In the genomic region with DNA sequence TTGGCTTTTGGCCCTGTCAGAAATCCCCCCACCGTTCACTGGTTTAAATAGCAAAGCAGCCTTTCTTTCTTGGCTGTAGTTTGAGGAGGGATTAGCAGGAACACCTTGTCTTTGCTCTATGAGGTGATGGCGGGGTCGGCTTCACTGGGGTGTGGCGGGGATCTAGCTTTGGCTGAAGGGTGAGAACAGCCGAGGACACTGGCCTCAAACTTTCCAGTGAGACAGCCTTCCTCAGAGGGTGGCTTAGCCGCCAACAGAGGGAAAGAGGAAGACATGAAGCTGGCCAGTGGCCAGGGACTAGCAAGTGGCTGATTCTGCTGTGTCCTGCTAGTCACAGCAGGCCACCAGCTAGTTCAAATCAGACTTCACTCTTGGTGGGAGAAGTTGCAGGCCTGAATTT, we compare ENCODE assay signal across 12 mouse cellular contexts. TPM values are rescaled to one million over a fixed set of nuclear protein-coding genes. Genes with fewer than 3 reads are reported as not detected.
DNase-seq lines count a peak whose midpoint lies in the region; ATAC-seq lines count a peak whose summit lies in the region.
"Had no signal": no experiment of that assay in that cellular context is flagged by ENCODE, and none has a peak within 500 bp of the region (broad histone marks: within the 10 kb centered on the region; RNA-seq: fewer than 3 reads in every experiment).

No protein-coding gene starts in this region.

- no peaks in the 10 kb centered on the region for H3K9me3 ChIP-seq in lung, embryonic 16.5 days (ENCODE audit: control insufficient read depth, low read length)
- H3K9me3 ChIP-seq in hindbrain, embryonic 14.5 days (ENCODE audit: control insufficient read depth, low read length) = no peaks in the 10 kb centered on the region
- H3K9me3 ChIP-seq: embryonic facial prominence, embryonic 12.5 days; limb, embryonic 13.5 days had no signal

- peak overlapping the region; percentile 18; the same call in 1 of the 2 replicates for H3K27ac ChIP-seq in lung, embryonic 16.5 days (ENCODE audit: low read length)
- no peak overlapping the region for H3K27ac ChIP-seq in hindbrain, embryonic 14.5 days
- H3K27ac ChIP-seq: embryonic facial prominence, embryonic 12.5 days; limb, embryonic 13.5 days had no signal

- peaks cover 4% of the 10 kb centered on the region for H3K4me1 ChIP-seq in lung, embryonic 16.5 days (replicated peaks; ENCODE audit: control insufficient read depth, insufficient read depth, low read length)
- no peaks in the 10 kb centered on the region for H3K4me1 ChIP-seq in hindbrain, embryonic 14.5 days (replicated peaks; ENCODE audit: control insufficient read depth, insufficient read depth, low read length)
- H3K4me1 ChIP-seq: embryonic facial prominence, embryonic 12.5 days had no signal

- 30% methylated on average over 6 of the region's 6 CpGs for WGBS in lung, embryonic 16.5 days
- 23% methylated on average over 6 of the region's 6 CpGs for WGBS in hindbrain, embryonic 14.5 days

- H3K4me3 ChIP-seq in lung, embryonic 16.5 days (ENCODE audit: low read length) = no peak overlapping the region
- H3K4me3 ChIP-seq in hindbrain, embryonic 14.5 days (replicated peaks; ENCODE audit: low read length) = no peak overlapping the region
- H3K4me3 ChIP-seq: embryonic facial prominence, embryonic 12.5 days; limb, embryonic 13.5 days had no signal

- H3K27me3 ChIP-seq in lung, embryonic 16.5 days (ENCODE audit: control insufficient read depth, insufficient read depth, low read depth, low read length) = no peaks in the 10 kb centered on the region
- no peaks in the 10 kb centered on the region for H3K27me3 ChIP-seq in hindbrain, embryonic 14.5 days (ENCODE audit: control insufficient read depth, insufficient read depth, low read length)
- H3K27me3 ChIP-seq: embryonic facial prominence, embryonic 12.5 days; limb, embryonic 13.5 days had no signal

- ATAC-seq in frontal cortex, adult (ENCODE audit: low TSS enrichment) = no peak
- no peak for ATAC-seq in lung, embryonic 16.5 days (ENCODE audit: low read depth)
- no peak for ATAC-seq in hindbrain, embryonic 14.5 days (ENCODE audit: low FRiP score)
- ATAC-seq: midbrain, embryonic 16.5 days had no signal

- H3K36me3 ChIP-seq in lung, embryonic 16.5 days (ENCODE audit: control insufficient read depth, insufficient read depth, low read length) = no peaks in the 10 kb centered on the region
- no peaks in the 10 kb centered on the region for H3K36me3 ChIP-seq in hindbrain, embryonic 14.5 days (replicated peaks; ENCODE audit: control insufficient read depth, insufficient read depth)
- H3K36me3 ChIP-seq: embryonic facial prominence, embryonic 12.5 days; limb, embryonic 13.5 days had no signal

- DNase-seq in frontal cortex, adult 2 months (ENCODE audit: extremely low spot score in 1 of 2, low spot score in 1 of 2) = peak; percentile 12 to 25
- DNase-seq in lung, postnatal 14 days = no peak
- peak; percentile 38 for DNase-seq in heart, adult 8-10 months (ENCODE audit: low spot score)
- peak; percentile 48 for DNase-seq in right cerebral cortex, postnatal 14 days
- no peak for DNase-seq in ovary, postnatal 36 days (ENCODE audit: low spot score)
- no peak for DNase-seq in hindbrain, embryonic 14.5 days (ENCODE audit: low spot score)

- H3K4me2 ChIP-seq in lung, embryonic 16.5 days (ENCODE audit: low read depth, low read length) = no peak overlapping the region
- H3K4me2 ChIP-seq in hindbrain, embryonic 14.5 days (replicated peaks) = no peak overlapping the region
- H3K4me2 ChIP-seq: embryonic facial prominence, embryonic 12.5 days; limb, embryonic 13.5 days had no signal

- no peak overlapping the region for H3K9ac ChIP-seq in lung, embryonic 16.5 days (ENCODE audit: low read length)
- H3K9ac ChIP-seq in hindbrain, embryonic 14.5 days = no peak overlapping the region
- H3K9ac ChIP-seq: embryonic facial prominence, embryonic 12.5 days; limb, embryonic 13.5 days had no signal

RNA-seq across cellular contexts. Expression of a gene that starts 33.2 kb away (rescaled TPM):
- polyA plus RNA-seq in frontal cortex, adult 2 months (2012; rRNA removed) = 0.13 and 0.24 TPM in 2 replicates
- 0.35 and 1.1 TPM in 2 replicates for polyA plus RNA-seq in lung, embryonic 16.5 days (2015; fragmentation: Nextera tagmentation; extraction: Ambion mirVana)
- total RNA-seq in heart, adult 8-10 months (2022) = not detected
- polyA plus RNA-seq in hindbrain, embryonic 14.5 days (2014; fragmentation: Nextera tagmentation; extraction: Ambion mirVana) = not detected in 2 replicates
- polyA plus RNA-seq: embryonic facial prominence, embryonic 12.5 days; heart, postnatal 0 days; limb, embryonic 13.5 days; midbrain, embryonic 16.5 days had no signal

RNA-seq across cellular contexts. Expression of a gene that starts 34.1 kb away (rescaled TPM):
- polyA plus RNA-seq in frontal cortex, adult 2 months (2012; rRNA removed) = 3.5 and 4.0 TPM in 2 replicates
- polyA plus RNA-seq in lung, embryonic 16.5 days (2015; fragmentation: Nextera tagmentation; extraction: Ambion mirVana) = 6.9 and 7.8 TPM in 2 replicates
- 1 to 10 TPM; 2.6 to 4.0 (median 3.1) TPM for total RNA-seq in heart, adult 8-10 months (2022)
- polyA plus RNA-seq in hindbrain, embryonic 14.5 days (2014; fragmentation: Nextera tagmentation; extraction: Ambion mirVana) = 1.7 and 2.1 TPM in 2 replicates

RNA-seq across cellular contexts. Expression of a gene that starts 49.6 kb away (rescaled TPM):
- 321 and 335 TPM in 2 replicates for polyA plus RNA-seq in frontal cortex, adult 2 months (2012; rRNA removed)
- polyA plus RNA-seq in lung, embryonic 16.5 days (2015; fragmentation: Nextera tagmentation; extraction: Ambion mirVana) = 249 and 250 TPM in 2 replicates
- total RNA-seq in heart, adult 8-10 months (2022) = 100 to 1,000 TPM in 2 of 4 experiments, 10 to 100 TPM in 2; 91.2 to 119 (median 96.3) TPM
- 342 and 388 TPM in 2 replicates for polyA plus RNA-seq in hindbrain, embryonic 14.5 days (2014; fragmentation: Nextera tagmentation; extraction: Ambion mirVana)

RNA-seq across cellular contexts. Expression of a gene that starts 49.6 kb away (rescaled TPM):
- 10.7 and 11.8 TPM in 2 replicates for polyA plus RNA-seq in frontal cortex, adult 2 months (2012; rRNA removed)
- polyA plus RNA-seq in lung, embryonic 16.5 days (2015; fragmentation: Nextera tagmentation; extraction: Ambion mirVana) = 10.3 and 10.7 TPM in 2 replicates
- 1 to 10 TPM; 1.2 to 2.7 (median 2.4) TPM for total RNA-seq in heart, adult 8-10 months (2022)
- 12.6 and 15.9 TPM in 2 replicates for polyA plus RNA-seq in hindbrain, embryonic 14.5 days (2014; fragmentation: Nextera tagmentation; extraction: Ambion mirVana)

RNA-seq across cellular contexts. Expression of a gene that starts 51.5 kb away (rescaled TPM):
- 73.4 and 85.4 TPM in 2 replicates for polyA plus RNA-seq in frontal cortex, adult 2 months (2012; rRNA removed)
- 163 and 167 TPM in 2 replicates for polyA plus RNA-seq in lung, embryonic 16.5 days (2015; fragmentation: Nextera tagmentation; extraction: Ambion mirVana)
- total RNA-seq in heart, adult 8-10 months (2022) = 10 to 100 TPM; 22.2 to 31.6 (median 29.0) TPM
- 155 and 161 TPM in 2 replicates for polyA plus RNA-seq in hindbrain, embryonic 14.5 days (2014; fragmentation: Nextera tagmentation; extraction: Ambion mirVana)

Comparison
In these comparisons a context has a peak if more than half of its experiments do, and no peak if none do; other contexts are left out.
1. DNase-seq: peak in frontal cortex, adult 2 months (2 of 2), heart, adult 8-10 months (single experiment) and right cerebral cortex, postnatal 14 days (single experiment); none in lung, postnatal 14 days (single experiment), ovary, postnatal 36 days (single experiment) and hindbrain, embryonic 14.5 days (single experiment).